Mouse (Mus musculus) embryonic facial prominence, embryonic 15.5 days (tissue): Measurements from ENCODE around the gene Naif1. TPM values are rescaled to one million over a fixed set of nuclear protein-coding genes. Genes with fewer than 3 reads are reported as not detected.
"Not testable (repeated sequence)": the region's sequence is repeated elsewhere in the genome, so short reads cannot be mapped to it uniquely, and the experiment has no call there.

ENCODE experiments used
- ATAC-seq: fragments of 200-750 bp; cut with Nextera tagmentation; 2 replicates; pipeline ENCODE4 v1.8.0; 2017; ENCODE audit warnings: low read depth, moderate TSS enrichment; ENCODE audit not compliant: insufficient number of reproducible peaks, low FRiP score, low TSS enrichment
- H3K27ac ChIP-seq: fragments of 300-500 bp; sonication (generic); replicated peaks from 2 replicates; pipeline ENCODE4 v1.5.1; 2015; ENCODE audit warnings: mild to moderate bottlenecking, inconsistent platforms
- H3K27me3 ChIP-seq: fragments of 300-500 bp; sonication (generic); 2 replicates; pipeline ENCODE4 v1.6.1; 2015; ENCODE audit warnings: inconsistent platforms
- H3K36me3 ChIP-seq: fragments of 300-500 bp; sonication (generic); 2 replicates; pipeline ENCODE4 v1.6.1; 2015; ENCODE audit warnings: mild to moderate bottlenecking, inconsistent platforms
- H3K4me1 ChIP-seq: fragments of 300-500 bp; sonication (generic); 2 replicates; pipeline ENCODE4 v1.6.1; 2015; ENCODE audit warnings: inconsistent platforms
- H3K4me2 ChIP-seq: fragments of 300-500 bp; sonication (generic); replicated peaks from 2 replicates; pipeline ENCODE4 v1.6.1; 2015; ENCODE audit warnings: mild to moderate bottlenecking, inconsistent platforms
- H3K4me3 ChIP-seq: fragments of 300-500 bp; sonication (generic); replicated peaks from 2 replicates; pipeline ENCODE4 v1.5.1; 2015; ENCODE audit warnings: mild to moderate bottlenecking, inconsistent platforms
- H3K9ac ChIP-seq: fragments of 300-500 bp; sonication (generic); 2 replicates; pipeline ENCODE4 v1.6.1; 2015; ENCODE audit warnings: inconsistent platforms
- H3K9me3 ChIP-seq: fragments of 300-500 bp; sonication (generic); replicated peaks from 2 replicates; pipeline ENCODE4 v1.6.1; 2016; ENCODE audit warnings: inconsistent platforms
- WGBS: fragments of 180-500 bp; shearing (Covaris S2); methylation state at CpG from one replicate; pipeline ENCODE4 v1.1.7; 2015; 5-methylcytosine and 5-hydroxymethylcytosine counted together
- polyA plus RNA-seq: library from polyadenylated mRNA; unstranded; fragments of >200 nt; fragmentation: Nextera tagmentation; extraction: Ambion mirVana; gene quantifications from 2 replicates; pipeline ENCODE4 v1.2.1, GENCODE M21; 2015

The Naif1 gene
- polyA plus RNA-seq, 1 experiment from 2014 or later: 6.2 TPM

DNA sequence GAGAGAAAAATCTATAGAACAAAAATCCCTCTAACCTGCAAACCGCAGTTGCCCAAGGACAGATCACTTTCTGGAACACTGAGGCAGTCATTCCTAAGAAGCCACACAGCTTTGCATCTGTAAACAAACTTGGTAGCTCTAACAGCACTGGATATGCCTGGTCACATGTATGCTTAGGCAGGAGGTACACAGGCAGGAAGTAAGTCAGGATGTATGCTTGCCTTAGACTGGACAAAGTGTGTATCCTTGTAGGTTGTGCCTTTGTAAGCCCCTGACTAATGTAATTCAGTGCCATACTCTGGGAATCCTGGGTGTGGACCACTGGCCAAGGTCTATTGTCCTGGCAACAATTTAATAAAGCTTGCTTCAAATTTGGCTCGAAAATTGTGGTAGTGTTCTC lies 13.5 kb downstream of the Naif1 start:
- no peak overlapping the region for H3K4me2 ChIP-seq
- H3K4me3 ChIP-seq: no peak overlapping the region
- no peaks in the 10 kb centered on the region for H3K9me3 ChIP-seq
- H3K9ac ChIP-seq: no peak overlapping the region
- no peak for ATAC-seq
- 72% methylated on average over 2 of the region's 2 CpGs for whole genome bisulfite sequencing
- no peak overlapping the region for H3K27ac ChIP-seq
- H3K4me1 ChIP-seq: no peaks in the 10 kb centered on the region
- H3K27me3 ChIP-seq: no peaks in the 10 kb centered on the region
- H3K36me3 ChIP-seq: no peaks in the 10 kb centered on the region

DNA sequence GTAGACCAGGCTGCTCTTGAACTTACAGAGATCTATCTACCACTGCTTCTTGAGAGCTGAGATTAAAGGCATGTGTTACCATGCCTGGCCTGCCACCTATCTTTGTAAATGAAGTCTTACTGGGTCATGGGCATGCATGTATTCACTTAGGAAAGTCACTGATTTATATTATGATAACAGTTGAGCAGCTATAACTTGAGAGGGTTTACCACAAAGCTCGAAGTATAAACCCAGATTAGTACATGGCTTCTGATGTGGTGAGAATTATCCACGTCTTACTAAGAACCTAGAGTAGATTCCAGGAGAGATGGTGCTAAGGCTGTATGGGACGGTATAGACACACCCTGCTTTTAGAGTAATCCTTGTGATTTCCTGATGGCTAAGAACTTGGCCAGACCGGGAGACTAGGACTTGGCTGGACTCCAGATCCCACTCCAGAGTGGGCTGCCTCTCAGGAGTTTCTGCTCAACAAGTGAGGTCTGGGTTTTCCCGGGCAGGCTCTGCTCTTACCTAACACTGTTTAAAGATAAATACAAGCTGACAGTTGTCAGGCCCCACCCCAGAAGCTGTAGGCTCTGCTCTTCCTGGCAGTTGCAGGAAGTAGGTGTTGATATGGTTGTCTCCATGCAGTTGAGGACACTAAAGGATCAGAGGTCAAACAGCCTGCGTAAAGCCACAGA lies 14.1 kb downstream of the Naif1 start:
- Histone ChIP-seq H3K4me3 (no peak overlapping the region), H3K4me2 (no peak overlapping the region), H3K36me3 (no peaks in the 10 kb centered on the region), H3K9ac (no peak overlapping the region), H3K9me3 (no peaks in the 10 kb centered on the region), H3K4me1 (no peaks in the 10 kb centered on the region), H3K27ac (0 out of 2 replicates have a peak overlapping the region, but pooled peaks have one; percentile 48), H3K27me3 (no peaks in the 10 kb centered on the region)
- peak; percentile 60 for ATAC-seq
- WGBS: 37% methylated on average over 6 of the region's 6 CpGs

DNA sequence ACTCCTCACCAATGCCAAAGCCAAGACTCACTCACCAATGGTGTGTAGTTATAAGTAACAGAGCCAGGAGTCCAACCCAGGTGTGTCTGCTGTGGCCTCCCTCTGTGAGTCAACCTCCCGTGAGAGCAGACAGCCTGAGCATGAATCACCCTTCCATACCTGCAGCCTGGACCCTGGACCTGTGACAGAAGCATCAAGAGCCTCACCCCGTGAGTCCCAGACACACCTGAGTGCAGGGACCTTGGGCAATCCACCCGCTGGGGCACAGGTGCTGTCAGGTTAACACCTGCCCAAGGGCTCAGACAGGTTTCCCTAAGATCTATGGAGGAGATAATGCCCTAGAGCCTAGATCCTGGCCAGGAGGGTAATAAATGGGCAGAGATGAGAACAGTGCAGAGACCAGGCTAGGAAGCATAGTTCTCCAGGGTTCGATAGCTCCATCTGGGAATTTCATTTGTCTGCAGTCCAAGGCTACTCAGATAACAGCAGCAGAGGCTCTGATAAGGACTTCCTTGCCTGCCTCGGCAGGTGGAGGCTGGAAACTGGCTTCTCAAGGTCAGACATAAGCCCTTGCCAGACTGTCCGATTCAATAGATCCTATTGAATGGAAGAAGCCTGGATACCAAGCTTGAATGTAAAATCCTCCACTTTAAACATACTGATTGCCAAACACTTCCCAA lies 20.9 kb downstream of the Naif1 start:
- no peak for ATAC-seq
- no peak overlapping the region for H3K4me3 ChIP-seq
- H3K27me3 ChIP-seq: no peaks in the 10 kb centered on the region
- 77% methylated on average over 6 of the region's 6 CpGs for WGBS
- no peak overlapping the region for H3K4me2 ChIP-seq
- no peak overlapping the region for H3K27ac ChIP-seq
- no peaks in the 10 kb centered on the region for H3K36me3 ChIP-seq
- no peak overlapping the region for H3K9ac ChIP-seq
- no peaks in the 10 kb centered on the region for H3K9me3 ChIP-seq
- H3K4me1 ChIP-seq: no peaks in the 10 kb centered on the region

DNA sequence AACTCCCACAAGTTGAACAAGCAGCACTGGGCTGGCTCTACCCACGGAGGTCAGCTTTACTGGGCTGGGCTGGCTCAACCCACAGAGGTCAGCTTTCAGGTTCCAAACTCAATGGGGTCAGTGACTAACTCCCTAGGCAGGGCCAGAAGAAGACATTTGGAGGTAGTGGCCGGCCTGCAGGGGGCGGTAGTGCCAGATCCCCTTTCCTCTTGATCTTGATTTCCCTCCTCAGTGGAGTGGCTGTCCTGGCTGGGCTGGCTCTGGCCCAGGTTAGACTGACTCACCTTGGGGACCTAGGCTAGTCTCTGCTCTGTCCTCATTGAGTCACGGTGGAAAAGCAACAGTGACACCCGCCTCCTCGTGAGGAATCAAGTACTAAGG lies 21.4 kb downstream of the Naif1 start:
- WGBS: 76% methylated on average over 6 of the region's 6 CpGs
- no peak overlapping the region for H3K27ac ChIP-seq
- H3K4me1 ChIP-seq: no peaks in the 10 kb centered on the region
- H3K4me2 ChIP-seq: no peak overlapping the region
- no peaks in the 10 kb centered on the region for H3K36me3 ChIP-seq
- H3K4me3 ChIP-seq: no peak overlapping the region
- no peaks in the 10 kb centered on the region for H3K27me3 ChIP-seq
- H3K9ac ChIP-seq: no peak overlapping the region
- ATAC-seq: no peak
- no peaks in the 10 kb centered on the region for H3K9me3 ChIP-seq

DNA sequence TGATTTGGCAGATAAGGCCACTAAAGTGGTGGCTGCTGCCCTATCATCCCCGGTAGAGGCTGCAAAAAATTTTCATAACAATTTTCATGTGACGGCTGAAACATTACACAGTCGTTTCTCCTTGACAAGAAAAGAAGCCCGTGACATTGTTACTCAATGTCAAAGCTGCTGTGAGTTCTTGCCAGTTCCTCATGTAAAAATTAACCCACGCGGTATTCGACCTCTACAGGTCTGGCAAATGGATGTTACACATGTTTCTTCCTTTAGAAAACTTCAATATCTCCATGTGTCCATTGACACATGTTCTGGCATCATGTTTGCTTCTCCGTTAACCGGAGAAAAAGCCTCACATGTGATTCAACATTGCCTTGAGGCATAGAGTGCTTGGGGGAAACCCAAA lies 25.1 kb downstream of the Naif1 start:
- not testable (repeated sequence) for H3K4me1 ChIP-seq, H3K27ac ChIP-seq, H3K9ac ChIP-seq, H3K9me3 ChIP-seq, ATAC-seq, H3K27me3 ChIP-seq, H3K36me3 ChIP-seq, H3K4me3 ChIP-seq, H3K4me2 ChIP-seq
- 95% methylated on average over 4 of the region's 9 CpGs for WGBS

- Histone ChIP-seq H3K27ac (no peak overlapping the region), H3K9me3 (no peaks in the 10 kb centered on the region), H3K4me1 (no peaks in the 10 kb centered on the region), H3K27me3 (no peaks in the 10 kb centered on the region), H3K4me3 (no peak overlapping the region), H3K4me2 (no peak overlapping the region), H3K36me3 (no peaks in the 10 kb centered on the region), H3K9ac (no peak overlapping the region)
- no peak for ATAC-seq
- 91% methylated on average over 8 of the region's 8 CpGs for WGBS
Measured at GRCm38 (mm10) chr2:32482351-32482750, 32.1 kb downstream of the Naif1 start.

- H3K4me3 ChIP-seq: no peak overlapping the region
- no peak for ATAC-seq
- no peaks in the 10 kb centered on the region for H3K9me3 ChIP-seq
- H3K9ac ChIP-seq: no peak overlapping the region
- 72% methylated on average over 9 of the region's 9 CpGs for WGBS
- H3K36me3 ChIP-seq: no peaks in the 10 kb centered on the region
- no peak overlapping the region for H3K27ac ChIP-seq
- no peaks in the 10 kb centered on the region for H3K27me3 ChIP-seq
- no peaks in the 10 kb centered on the region for H3K4me1 ChIP-seq
- H3K4me2 ChIP-seq: no peak overlapping the region
Measured at GRCm38 (mm10) chr2:32483179-32483875, 33.1 kb downstream of the Naif1 start.

- Histone ChIP-seq H3K27ac (no peak overlapping the region), H3K4me2 (no peak overlapping the region), H3K27me3 (no peaks in the 10 kb centered on the region), H3K9me3 (no peaks in the 10 kb centered on the region), H3K36me3 (no peaks in the 10 kb centered on the region), H3K4me1 (no peaks in the 10 kb centered on the region), H3K9ac (no peak overlapping the region), H3K4me3 (no peak overlapping the region)
- WGBS: 89% methylated on average over 6 of the region's 6 CpGs
- no peak; the same call in 1 of the 2 replicates for ATAC-seq
Measured at GRCm38 (mm10) chr2:32484933-32485332, 34.7 kb downstream of the Naif1 start.

GRCm38 (mm10) chr2:32485751-32486150 lies 35.5 kb downstream of the Naif1 start:
- WGBS: 81% methylated on average over 4 of the region's 4 CpGs
- Histone ChIP-seq H3K9me3 (no peaks in the 10 kb centered on the region), H3K27ac (no peak overlapping the region), H3K4me1 (no peaks in the 10 kb centered on the region), H3K4me3 (no peak overlapping the region), H3K9ac (no peak overlapping the region), H3K36me3 (no peaks in the 10 kb centered on the region), H3K27me3 (no peaks in the 10 kb centered on the region), H3K4me2 (no peak overlapping the region)
- ATAC-seq: no peak

GRCm38 (mm10) chr2:32486155-32486554 lies 35.9 kb downstream of the Naif1 start:
- Histone ChIP-seq H3K27ac (no peak overlapping the region), H3K4me3 (no peak overlapping the region), H3K9ac (no peak overlapping the region), H3K4me2 (no peak overlapping the region), H3K9me3 (no peaks in the 10 kb centered on the region), H3K4me1 (no peaks in the 10 kb centered on the region), H3K36me3 (no peaks in the 10 kb centered on the region), H3K27me3 (no peaks in the 10 kb centered on the region)
- 91% methylated on average over 9 of the region's 9 CpGs for WGBS
- ATAC-seq: no peak

DNA sequence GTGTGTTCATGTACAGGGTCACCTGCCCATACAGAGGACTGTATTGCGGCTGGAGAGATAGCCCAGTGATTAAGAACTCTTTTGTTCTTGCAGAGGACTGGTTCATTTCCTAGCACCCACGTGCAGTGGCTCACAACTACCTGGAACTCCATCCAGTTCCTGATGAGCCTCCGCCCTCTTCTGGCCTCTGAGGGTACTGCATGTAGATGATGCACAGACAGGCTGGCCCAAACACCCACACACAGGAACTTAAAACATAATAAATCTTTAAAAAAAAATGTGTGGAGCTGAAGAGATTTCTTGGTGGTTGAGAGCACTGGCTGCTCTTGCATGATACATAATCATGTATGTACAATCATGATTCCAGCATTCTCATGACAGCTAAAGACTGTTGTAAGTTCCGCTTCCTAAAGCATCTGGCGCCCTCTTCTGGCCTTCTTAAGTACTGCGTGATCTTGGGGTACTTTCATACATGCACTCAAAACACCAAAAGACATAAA lies 36.9 kb downstream of the Naif1 start:
- WGBS: 4% methylated on average over 6 of the region's 6 CpGs
- Histone ChIP-seq H3K4me3 (no peak overlapping the region), H3K27me3 (no peaks in the 10 kb centered on the region), H3K4me2 (no peak overlapping the region), H3K36me3 (no peaks in the 10 kb centered on the region), H3K9me3 (no peaks in the 10 kb centered on the region), H3K4me1 (no peaks in the 10 kb centered on the region), H3K9ac (no peak overlapping the region), H3K27ac (no peak overlapping the region)
- ATAC-seq: 0 out of 2 replicates have a peak, but pooled peaks have one; percentile 52
